ENCODE assay signal across 8 mouse cellular contexts in genomic region chr2:3283602-3284472, GRCm38 (mm10). TPM values are rescaled to one million over a fixed set of nuclear protein-coding genes. Genes with fewer than 3 reads are reported as not detected.
DNase-seq lines count a peak whose midpoint lies in the region; ATAC-seq and TF ChIP-seq lines count a peak whose summit lies in the region.

Nmt2 (plus strand) TSS chr2:3284212.

- no peaks in the 10 kb centered on the region for H3K36me3 ChIP-seq in embryonic facial prominence, embryonic 13.5 days
- H3K36me3 ChIP-seq in kidney, adult 2 months (ENCODE audit: control insufficient read depth, insufficient read depth, low read length), result no peaks in the 10 kb centered on the region
- H3K36me3 ChIP-seq in limb, embryonic 12.5 days, result no peaks in the 10 kb centered on the region
- H3K36me3 ChIP-seq in midbrain, embryonic 15.5 days (replicated peaks), result no peaks in the 10 kb centered on the region
- no peaks in the 10 kb centered on the region for H3K36me3 ChIP-seq in spleen, adult 2 months (ENCODE audit: control insufficient read depth, insufficient read depth, low read length)

- peak within 1 kb of the TSS; percentile 94 for H3K27ac ChIP-seq in embryonic facial prominence, embryonic 13.5 days
- H3K27ac ChIP-seq in kidney, adult 2 months (ENCODE audit: insufficient read depth, low read depth, low read length), result peak within 1 kb of the TSS; percentile 32; the same call in 1 of the 2 replicates
- peak within 1 kb of the TSS; percentile 89 for H3K27ac ChIP-seq in limb, embryonic 12.5 days
- H3K27ac ChIP-seq in midbrain, embryonic 15.5 days, result peak within 1 kb of the TSS; percentile 93
- H3K27ac ChIP-seq in spleen, adult 2 months (ENCODE audit: insufficient read depth, low read length), result peak within 1 kb of the TSS; percentile 78

- TF ChIP-seq POLR2A in kidney, adult 2 months (IDR thresholded peaks at IDR 0.05; ENCODE audit: low read depth, low read length), result peak; percentile 60
- peak; percentile 70 for TF ChIP-seq POLR2A in spleen, adult 2 months (IDR thresholded peaks at IDR 0.05; ENCODE audit: low read depth, low read length)

- no peaks in the 10 kb centered on the region for H3K9me3 ChIP-seq in embryonic facial prominence, embryonic 13.5 days
- H3K9me3 ChIP-seq in limb, embryonic 12.5 days, result no peaks in the 10 kb centered on the region
- no peaks in the 10 kb centered on the region for H3K9me3 ChIP-seq in midbrain, embryonic 15.5 days

- DNase-seq in 3134 (ENCODE audit: extremely low read depth, insufficient read length, low spot score), result peak; percentile 99
- DNase-seq in adrenal gland, postnatal 36 days, result peak; percentile 100
- peak; percentile 99 to 100 for DNase-seq in heart, adult 18-20 months
- DNase-seq in kidney, adult 2 months, result peak; percentile 100
- peak; percentile 99 to 100 for DNase-seq in spleen, adult 2 months (ENCODE audit: low read depth in 1 of 2, low spot score in 2 of 2)

- H3K27me3 ChIP-seq in embryonic facial prominence, embryonic 13.5 days, result no peaks in the 10 kb centered on the region
- no peaks in the 10 kb centered on the region for H3K27me3 ChIP-seq in kidney, adult 2 months (replicated peaks; ENCODE audit: control insufficient read depth, insufficient read depth, low read length)
- H3K27me3 ChIP-seq in limb, embryonic 12.5 days, result no peaks in the 10 kb centered on the region
- no peaks in the 10 kb centered on the region for H3K27me3 ChIP-seq in midbrain, embryonic 15.5 days (replicated peaks)
- no peaks in the 10 kb centered on the region; the same call in 1 of the 2 replicates for H3K27me3 ChIP-seq in spleen, adult 2 months (ENCODE audit: control insufficient read depth, insufficient read depth, low read length)

- peak within 1 kb of the TSS; percentile 81 for H3K9ac ChIP-seq in embryonic facial prominence, embryonic 13.5 days
- H3K9ac ChIP-seq in limb, embryonic 12.5 days (replicated peaks), result peak within 1 kb of the TSS; percentile 80
- H3K9ac ChIP-seq in midbrain, embryonic 15.5 days, result peak within 1 kb of the TSS; percentile 73

- peak within 1 kb of the TSS; percentile 81 for H3K4me2 ChIP-seq in embryonic facial prominence, embryonic 13.5 days
- H3K4me2 ChIP-seq in limb, embryonic 12.5 days, result peak within 1 kb of the TSS; percentile 82
- peak within 1 kb of the TSS; percentile 67 for H3K4me2 ChIP-seq in midbrain, embryonic 15.5 days

- WGBS in embryonic facial prominence, embryonic 13.5 days, result under 1% methylated on average over 82 of the region's 88 CpGs
- under 1% methylated on average over 87 of the region's 88 CpGs for WGBS in kidney, adult 2 months
- WGBS in limb, embryonic 12.5 days, result under 1% methylated on average over 84 of the region's 88 CpGs
- under 1% methylated on average over 85 of the region's 88 CpGs for WGBS in midbrain, embryonic 15.5 days
- WGBS in spleen, adult 2 months, result under 1% methylated on average over 83 of the region's 88 CpGs

- ATAC-seq in embryonic facial prominence, embryonic 13.5 days (ENCODE audit: insufficient number of reproducible peaks, insufficient read depth, low FRiP score, low TSS enrichment, low read depth), result peak; percentile 99
- peak; percentile 95 for ATAC-seq in limb, embryonic 12.5 days (ENCODE audit: insufficient number of reproducible peaks, insufficient read depth, low FRiP score, low TSS enrichment, low read depth)
- ATAC-seq in midbrain, embryonic 15.5 days (replicated peaks), result peak; percentile 97

- peak within 1 kb of the TSS; percentile 82 for H3K4me3 ChIP-seq in embryonic facial prominence, embryonic 13.5 days
- H3K4me3 ChIP-seq in kidney, adult 2 months (ENCODE audit: insufficient read depth, low read depth, low read length), result peak within 1 kb of the TSS; percentile 94
- peak within 1 kb of the TSS; percentile 76 for H3K4me3 ChIP-seq in limb, embryonic 12.5 days (replicated peaks)
- peak within 1 kb of the TSS; percentile 74 for H3K4me3 ChIP-seq in midbrain, embryonic 15.5 days
- H3K4me3 ChIP-seq in spleen, adult 2 months (ENCODE audit: extremely low read depth, insufficient read depth, insufficient read length), result peak within 1 kb of the TSS; percentile 98

- no peak for TF ChIP-seq CTCF in kidney, adult 2 months (conservative IDR thresholded peaks at IDR 0.05; ENCODE audit: insufficient read depth, insufficient read length, low read depth, low read length)
- no peak for TF ChIP-seq CTCF in spleen, adult 2 months (IDR thresholded peaks at IDR 0.05; ENCODE audit: extremely low read depth, insufficient read depth, insufficient read length, insufficient replicate concordance)

- peaks cover 12% of the 10 kb centered on the region for H3K4me1 ChIP-seq in embryonic facial prominence, embryonic 13.5 days
- H3K4me1 ChIP-seq in kidney, adult 2 months (ENCODE audit: control insufficient read depth, insufficient read depth, low read length), result no peaks in the 10 kb centered on the region
- peaks cover 6% of the 10 kb centered on the region for H3K4me1 ChIP-seq in limb, embryonic 12.5 days (replicated peaks)
- peaks cover 20% of the 10 kb centered on the region for H3K4me1 ChIP-seq in midbrain, embryonic 15.5 days
- peaks cover 3% of the 10 kb centered on the region; the same call in 1 of the 2 replicates for H3K4me1 ChIP-seq in spleen, adult 2 months (ENCODE audit: control insufficient read depth, insufficient read depth, insufficient read length)

RNA-seq across cellular contexts. Expression of gene Nmt2, which starts in this region (rescaled TPM):
- total RNA-seq in adrenal gland, postnatal 36 days (2021), result 10 to 100 TPM; 42.4 to 80.1 TPM
- polyA plus RNA-seq in embryonic facial prominence, embryonic 13.5 days (2015; fragmentation: Nextera tagmentation; extraction: Ambion mirVana), result 47.2 and 48.0 TPM in 2 replicates
- 1 to 10 TPM; 8.5 to 9.1 TPM for total RNA-seq in heart, adult 18-20 months (2021)
- polyA plus RNA-seq in kidney, adult 2 months (2012; rRNA removed), result 5.0 and 5.9 TPM in 2 replicates
- 35.2 and 38.6 TPM in 2 replicates for polyA plus RNA-seq in limb, embryonic 12.5 days (2016; fragmentation: Nextera tagmentation; extraction: Ambion mirVana)
- polyA plus RNA-seq in midbrain, embryonic 15.5 days (2015; fragmentation: Nextera tagmentation; extraction: Ambion mirVana), result 110 and 115 TPM in 2 replicates
- 2.8 and 3.5 TPM in 2 replicates for polyA plus RNA-seq in spleen, adult 2 months (2012; rRNA removed)

Comparison
In these comparisons a context has a peak if more than half of its experiments do, and no peak if none do; other contexts are left out.
1. Peak in every context shown above with its lines: DNase-seq, ATAC-seq, H3K4me3 ChIP-seq and H3K27ac ChIP-seq.
2. RNA of gene Nmt2 (total RNA-seq): 42.4 to 80.1 TPM in adrenal gland, postnatal 36 days; 8.5 to 9.1 TPM in heart, adult 18-20 months; every median in the first group is over 4 times any median in the second.
3. H3K27ac ChIP-seq: peak in every context shown above with its lines; median percentile 94 in embryonic facial prominence, embryonic 13.5 days; 93 in midbrain, embryonic 15.5 days; 89 in limb, embryonic 12.5 days; 78 in spleen, adult 2 months; 32 in kidney, adult 2 months.